Mouse (Mus musculus): ENCODE results near the gene Sema5a.
"Not testable (repeated sequence)": the region's sequence is repeated elsewhere in the genome, so short reads cannot be mapped to it uniquely, and the experiment has no call there.

Gene Sema5a

DNA sequence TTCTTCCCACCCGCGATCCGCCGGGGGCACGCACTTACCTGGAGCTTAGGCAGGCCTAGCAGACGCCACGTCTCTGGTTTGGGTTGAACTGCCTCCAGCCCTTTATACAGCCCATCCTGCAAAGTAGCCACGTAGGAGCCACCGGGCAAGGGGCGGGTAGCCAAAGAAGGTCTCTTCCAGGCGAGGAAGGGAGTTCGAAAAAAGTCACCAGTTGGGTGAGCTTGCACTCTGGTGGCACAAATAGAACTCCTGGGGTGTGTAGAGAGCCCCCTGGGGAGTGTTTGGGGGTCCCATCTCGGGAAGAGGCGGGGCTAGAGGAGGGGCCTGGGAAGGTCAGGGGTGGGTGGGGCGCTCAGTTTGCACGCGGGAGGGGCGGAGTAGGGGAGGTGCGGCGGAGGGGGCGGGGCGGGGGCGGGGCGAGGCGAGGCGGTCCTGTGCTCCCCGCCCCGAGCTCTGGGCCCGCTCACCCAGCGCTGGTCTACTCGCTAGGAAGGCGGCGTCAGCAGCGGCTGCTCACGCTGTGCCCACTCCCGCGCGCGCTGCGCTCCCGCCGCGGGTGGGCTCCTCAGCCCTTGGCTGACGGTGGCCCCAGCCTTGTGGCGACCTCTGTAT lies at the start of gene Sema5a:
Sema5a (plus strand) TSS at position 467 of the 612 bp plus-strand sequence.
- DNase-seq (ENCODE audit: low spot score in 2 of 2), result peak in 1 of 2 experiments; percentile 17

GRCm38 (mm10) chr15:32198076-32198475 lies 46.5 kb upstream of the Sema5a start:
- DNase-seq (ENCODE audit: low spot score in 2 of 2), result no peak

GRCm38 (mm10) chr15:32198561-32198960 lies 46.0 kb upstream of the Sema5a start:
- no peak for DNase-seq (ENCODE audit: low spot score in 2 of 2)

- no peak for DNase-seq (ENCODE audit: low spot score in 2 of 2)
Observed at GRCm38 (mm10) chr15:32203242-32203641, 41.4 kb upstream of the Sema5a start.

DNA sequence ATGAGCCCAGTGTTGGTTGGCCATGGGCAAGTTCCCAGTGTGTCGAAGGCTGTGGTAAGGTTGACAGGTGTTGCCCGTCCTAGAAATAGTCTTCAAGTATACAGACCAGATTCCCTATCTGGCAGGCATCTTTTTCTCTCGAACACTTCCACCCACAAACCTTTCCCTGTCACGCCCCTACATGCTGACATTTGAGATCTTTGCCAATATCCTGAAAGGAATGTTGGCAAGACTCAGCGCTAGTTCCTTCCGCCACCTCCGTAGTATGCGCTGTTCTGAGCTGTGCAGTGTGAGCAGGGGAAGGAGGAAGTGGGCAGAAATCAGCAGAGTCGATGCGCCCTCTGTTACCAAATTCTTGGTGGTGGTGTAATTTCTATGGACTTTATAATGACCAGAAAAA lies 39.7 kb upstream of the Sema5a start:
- DNase-seq (ENCODE audit: low spot score in 2 of 2), result peak in 1 of 2 experiments; percentile 15

GRCm38 (mm10) chr15:32214687-32215086 lies 29.9 kb upstream of the Sema5a start:
- not testable (repeated sequence) for DNase-seq (ENCODE audit: low spot score in 2 of 2)

GRCm38 (mm10) chr15:32223028-32223427 lies 21.6 kb upstream of the Sema5a start:
- DNase-seq (ENCODE audit: low spot score in 2 of 2), result no peak

- DNase-seq (ENCODE audit: low spot score in 2 of 2), result no peak
Observed at GRCm38 (mm10) chr15:32225394-32225793, 19.2 kb upstream of the Sema5a start.

GRCm38 (mm10) chr15:32226381-32226780 lies 18.2 kb upstream of the Sema5a start:
- DNase-seq (ENCODE audit: low spot score in 2 of 2), result no peak

GRCm38 (mm10) chr15:32226888-32227395 lies 17.7 kb upstream of the Sema5a start:
- no peak for DNase-seq (ENCODE audit: low spot score in 2 of 2)

- no peak for DNase-seq (ENCODE audit: low spot score in 2 of 2)
Observed at GRCm38 (mm10) chr15:32230066-32230465, 14.5 kb upstream of the Sema5a start.

DNA sequence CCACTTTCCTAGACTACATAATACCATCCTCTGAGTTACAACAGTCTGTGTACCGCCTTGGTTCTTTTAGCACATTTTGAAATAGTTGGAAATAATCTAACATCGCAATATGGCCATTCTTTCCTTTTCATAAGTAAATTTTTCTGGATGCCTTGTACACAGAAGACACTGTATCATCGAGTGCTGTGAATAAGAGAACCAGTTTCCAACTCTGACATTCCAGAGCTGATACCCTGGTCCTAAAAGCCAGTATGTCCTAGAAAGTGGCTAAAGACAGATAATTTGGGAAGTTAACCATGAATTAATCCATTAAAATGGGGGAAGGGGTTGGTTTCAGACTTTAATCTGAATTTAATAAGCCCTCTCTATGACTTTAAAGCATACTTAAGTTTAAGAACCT lies 12.4 kb upstream of the Sema5a start:
- no peak for DNase-seq (ENCODE audit: low spot score in 2 of 2)

- DNase-seq (ENCODE audit: low spot score in 2 of 2), result not testable (repeated sequence)
Observed at GRCm38 (mm10) chr15:32232666-32233141, 11.9 kb upstream of the Sema5a start.

GRCm38 (mm10) chr15:32233451-32233850 lies 11.2 kb upstream of the Sema5a start:
- DNase-seq (ENCODE audit: low spot score in 2 of 2), result no peak

- DNase-seq (ENCODE audit: low spot score in 2 of 2), result no peak
Observed at GRCm38 (mm10) chr15:32239099-32239498, 5.5 kb upstream of the Sema5a start.

DNA sequence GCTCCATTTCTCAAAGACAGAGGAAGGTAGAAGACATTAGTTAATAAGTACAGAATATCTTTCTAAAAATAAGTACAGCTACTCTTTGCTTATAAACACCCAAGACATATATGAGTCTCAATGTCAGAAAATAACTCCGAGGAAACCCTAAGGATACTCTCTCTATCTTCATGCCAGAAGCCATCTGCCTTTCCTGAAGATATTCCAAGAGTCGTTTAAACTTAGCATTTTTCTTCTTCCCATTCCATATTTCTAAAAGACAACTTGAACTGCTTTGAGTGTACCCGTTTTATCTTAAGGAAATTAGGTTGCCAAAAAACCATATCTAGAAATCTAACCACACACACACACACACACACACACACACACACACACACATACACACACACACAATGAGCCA lies 4.5 kb upstream of the Sema5a start:
- no peak for DNase-seq (ENCODE audit: low spot score in 2 of 2)

DNA sequence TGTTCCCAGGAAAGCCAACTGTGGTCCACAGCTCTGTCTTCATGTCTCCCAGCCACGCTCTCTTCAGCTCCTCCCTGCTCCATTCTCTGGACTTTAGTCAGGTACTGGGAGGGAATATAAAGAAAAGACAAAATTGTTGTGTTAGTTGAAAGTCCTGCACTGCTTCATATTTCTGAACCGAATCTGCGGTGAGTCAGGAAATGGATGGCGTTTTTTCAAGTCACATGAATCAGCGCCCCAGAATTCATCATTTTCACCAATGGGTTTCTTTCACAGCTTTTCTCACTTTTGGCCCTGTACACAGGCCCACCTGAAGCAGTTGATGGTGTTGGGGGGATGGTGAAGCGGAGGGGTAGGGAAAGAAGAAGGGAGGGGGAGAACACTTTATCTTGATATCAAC lies 2.9 kb upstream of the Sema5a start:
- DNase-seq (ENCODE audit: low spot score in 2 of 2), result no peak

GRCm38 (mm10) chr15:32243096-32243785 lies 1.4 kb upstream of the Sema5a start:
- DNase-seq (ENCODE audit: low spot score in 2 of 2), result no peak

GRCm38 (mm10) chr15:32243824-32244223 lies 786 bp upstream of the Sema5a start:
- no peak for DNase-seq (ENCODE audit: low spot score in 2 of 2)

DNA sequence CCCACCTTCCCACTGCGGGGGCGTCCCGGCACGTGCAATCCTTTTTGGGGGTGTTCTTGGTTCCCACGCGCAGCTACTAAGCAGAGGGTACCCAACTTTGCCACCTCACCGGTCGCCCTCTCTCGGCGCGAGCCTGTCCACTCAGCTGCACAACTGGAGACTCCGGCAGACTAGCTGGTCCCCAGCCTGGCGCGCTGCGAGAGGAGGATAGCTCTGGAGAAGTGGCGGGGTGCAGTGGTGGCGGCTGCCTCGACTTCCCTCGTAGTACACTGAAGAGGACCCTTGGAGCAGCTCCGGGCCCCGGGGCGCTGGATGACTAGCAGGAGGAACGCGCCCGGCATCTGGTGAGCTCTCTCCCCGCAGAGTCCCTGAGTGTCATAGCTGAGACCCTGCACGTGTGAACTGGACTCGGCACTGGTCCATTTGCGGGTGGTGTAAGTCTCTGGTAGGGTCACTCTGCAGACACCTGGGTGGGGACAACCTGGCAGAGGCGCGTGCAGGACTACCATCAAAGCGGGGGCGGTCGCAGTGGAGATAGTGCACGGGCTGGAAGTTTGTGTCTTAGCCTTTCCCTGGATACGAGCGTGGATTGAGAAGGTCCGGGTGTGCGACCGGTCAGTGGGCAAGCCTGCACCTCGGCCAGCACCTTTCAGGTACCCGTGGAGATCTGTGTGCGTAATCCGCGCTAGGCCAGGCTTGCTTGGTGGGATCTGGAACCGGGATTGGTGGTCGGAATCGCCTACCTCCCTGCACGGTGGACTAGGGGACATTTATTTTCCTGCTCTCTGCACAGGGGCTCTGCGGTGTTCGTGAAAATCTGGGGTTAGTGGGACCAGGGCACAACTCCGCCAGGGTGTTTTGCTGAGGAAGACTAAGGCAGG lies 586 bp downstream of the Sema5a start:
- DNase-seq (ENCODE audit: low spot score in 2 of 2), result peak; percentile 17 to 18

DNA sequence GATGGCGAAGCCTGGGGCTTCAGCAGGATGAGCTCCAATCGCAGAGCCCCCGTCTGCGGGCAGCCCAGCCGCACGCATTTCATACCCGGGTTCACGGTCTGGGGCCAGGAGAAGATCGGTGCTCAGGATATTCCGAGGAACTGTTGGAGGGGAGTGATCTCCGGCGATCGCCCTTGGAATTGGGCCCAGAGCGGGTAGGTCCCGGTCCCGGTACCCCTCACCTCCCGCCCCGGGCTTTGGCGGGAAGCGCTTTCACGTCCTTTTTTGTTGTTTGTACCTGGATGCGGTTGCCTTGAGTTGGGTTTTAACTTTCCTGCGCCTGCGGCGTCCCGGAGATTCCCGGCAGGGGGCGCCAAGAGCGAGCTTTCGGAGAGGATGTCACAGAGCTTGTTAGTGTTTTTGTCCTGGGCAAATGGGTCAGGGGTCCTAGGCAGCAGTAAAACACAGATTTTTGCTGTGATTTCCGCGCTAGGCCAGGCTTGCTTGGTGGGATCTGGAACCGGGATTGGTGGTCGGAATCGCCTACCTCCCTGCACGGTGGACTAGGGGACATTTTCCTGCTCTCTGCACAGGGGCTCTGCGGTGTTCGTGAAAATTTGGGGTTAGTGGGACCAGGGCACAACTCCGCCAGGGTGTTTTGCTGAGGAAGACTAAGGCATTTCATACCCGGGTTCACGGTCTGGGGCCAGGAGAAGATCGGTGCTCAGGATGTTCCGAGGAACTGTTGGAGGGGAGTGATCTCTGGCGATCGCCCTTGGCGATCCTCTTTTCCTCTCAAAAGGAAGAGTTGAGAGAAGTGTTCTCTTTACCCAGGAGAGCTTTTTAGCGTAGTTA lies 1.4 kb downstream of the Sema5a start:
- peak; percentile 91 to 92 for DNase-seq (ENCODE audit: low spot score in 2 of 2)
